Mouse (Mus musculus) G1E-ER4 (cell line): ENCODE data around the gene Dlg2. TPM values are rescaled to one million over a fixed set of nuclear protein-coding genes. Genes with fewer than 3 reads are reported as not detected.

ENCODE experiments used
- GATA1 ChIP-seq: IDR thresholded peaks from one replicate; pipeline ENCODE4 v1.8.0; 2012; ENCODE audit warnings: low read length, inconsistent platforms
- polyA plus RNA-seq: library from polyadenylated mRNA; stranded (reverse); fragments of >175 nt; gene quantifications from 2 replicates; pipeline ENCODE4 v1.2.3, GENCODE M21; 2012

The Dlg2 gene
- polyA plus RNA-seq, 1 experiment = not detected

DNA sequence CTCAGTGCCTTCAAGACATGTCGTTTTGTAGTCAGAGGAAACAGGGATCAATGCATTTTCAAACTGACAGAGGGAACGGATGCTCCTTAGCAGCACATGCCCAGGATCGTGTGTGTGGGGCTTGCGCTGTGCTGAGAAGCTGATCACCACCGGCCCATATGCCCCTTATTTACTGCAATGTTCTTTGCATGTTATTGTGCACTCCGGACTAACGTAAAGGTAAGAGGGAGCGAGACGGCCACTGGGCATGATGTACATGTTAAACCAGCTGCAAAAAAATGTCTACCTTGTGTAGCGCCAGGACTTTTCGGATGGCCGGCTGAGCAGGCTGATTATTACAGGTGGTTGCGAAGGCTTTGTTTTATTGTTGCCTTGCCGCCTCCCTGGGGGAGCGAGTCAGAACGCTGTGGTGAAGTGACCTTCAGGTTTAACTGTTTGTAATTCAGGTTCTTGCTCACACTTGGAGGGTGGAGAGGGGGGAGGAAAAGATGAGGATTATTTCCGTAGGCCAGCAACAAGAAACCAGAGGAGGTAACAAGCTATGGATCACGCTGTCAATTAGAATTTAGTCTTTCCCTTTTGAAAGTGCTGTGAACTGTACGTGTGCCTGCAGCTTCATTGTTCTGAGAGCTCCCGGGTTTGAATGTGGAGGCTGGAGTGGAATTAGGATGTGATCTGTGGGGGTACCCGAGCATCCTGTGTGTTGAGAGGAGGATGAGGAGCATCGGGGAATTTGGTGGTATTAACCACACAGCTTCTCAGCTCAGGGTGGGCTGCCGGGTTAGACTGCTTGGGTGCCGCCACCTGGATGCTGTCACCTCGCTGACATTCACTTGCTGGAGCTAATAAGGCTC is 614.6 kb downstream of the Dlg2 start:
- no peak for TF ChIP-seq GATA1

GRCm38 (mm10) chr7:91096467-91096866 is 620.0 kb downstream of the Dlg2 start:
- no peak for TF ChIP-seq GATA1

GRCm38 (mm10) chr7:91098521-91098920 is 622.0 kb downstream of the Dlg2 start:
- no peak for TF ChIP-seq GATA1

GRCm38 (mm10) chr7:91109575-91109974 is 633.1 kb downstream of the Dlg2 start:
- TF ChIP-seq GATA1 = no peak

DNA sequence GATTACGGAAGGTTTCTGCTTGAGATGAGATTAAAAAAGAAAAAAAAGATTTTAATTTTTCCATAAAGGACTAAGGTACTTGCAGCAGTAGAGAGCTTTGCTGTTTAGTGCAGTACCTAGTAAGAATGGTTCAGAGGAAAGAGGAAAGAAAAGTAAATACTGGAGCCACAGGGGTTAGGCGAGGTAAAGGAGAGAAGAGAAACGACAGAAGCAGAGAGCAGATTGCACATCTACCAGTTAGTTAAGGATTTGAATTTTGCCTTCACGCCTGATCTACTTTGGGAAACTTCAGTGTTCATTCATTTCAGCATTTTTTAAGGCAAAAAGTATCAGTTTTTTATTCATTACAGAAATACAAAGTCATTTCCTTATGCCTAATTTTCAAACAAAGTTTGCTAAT is 655.7 kb downstream of the Dlg2 start:
- no peak for TF ChIP-seq GATA1

DNA sequence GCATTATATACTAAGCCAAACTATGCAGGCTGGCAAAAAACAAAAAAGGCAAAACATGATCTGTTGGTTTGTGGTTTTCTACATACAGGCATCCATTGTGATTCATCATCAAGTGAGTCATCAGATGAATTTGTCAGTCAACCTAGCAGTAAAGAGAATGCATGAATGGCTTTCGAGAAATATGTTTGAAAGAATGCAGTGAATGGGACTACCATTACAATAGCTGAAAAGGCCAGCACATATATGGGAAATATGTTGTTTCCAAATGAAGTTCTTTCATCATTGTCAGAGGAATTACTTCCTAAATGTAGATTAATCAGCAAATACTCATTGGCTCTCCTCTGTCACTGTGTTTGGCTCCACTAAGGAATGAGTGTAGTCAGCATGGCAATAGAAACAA is 677.6 kb downstream of the Dlg2 start:
- TF ChIP-seq GATA1 = no peak

DNA sequence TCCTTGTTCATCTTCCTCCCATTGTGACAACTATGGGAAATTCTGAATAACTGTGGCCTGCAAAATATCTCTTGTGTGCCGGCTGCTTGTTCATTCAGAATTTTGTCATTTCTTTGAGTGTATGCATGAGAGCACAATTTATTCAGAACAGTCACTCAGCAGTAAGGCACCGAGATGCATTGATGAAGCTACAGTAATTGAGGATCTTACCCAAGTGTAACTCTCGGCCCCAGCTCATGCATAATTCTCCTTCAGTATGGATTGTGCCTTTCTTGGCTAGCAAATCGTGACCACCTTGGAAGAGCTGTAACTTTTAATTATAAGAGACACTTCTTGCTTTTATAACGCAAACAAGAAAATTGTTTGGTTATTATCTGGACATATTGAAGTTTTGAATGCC is 682.7 kb downstream of the Dlg2 start:
- no peak for TF ChIP-seq GATA1

GRCm38 (mm10) chr7:91161643-91162175 is 685.2 kb downstream of the Dlg2 start:
- TF ChIP-seq GATA1 = no peak

DNA sequence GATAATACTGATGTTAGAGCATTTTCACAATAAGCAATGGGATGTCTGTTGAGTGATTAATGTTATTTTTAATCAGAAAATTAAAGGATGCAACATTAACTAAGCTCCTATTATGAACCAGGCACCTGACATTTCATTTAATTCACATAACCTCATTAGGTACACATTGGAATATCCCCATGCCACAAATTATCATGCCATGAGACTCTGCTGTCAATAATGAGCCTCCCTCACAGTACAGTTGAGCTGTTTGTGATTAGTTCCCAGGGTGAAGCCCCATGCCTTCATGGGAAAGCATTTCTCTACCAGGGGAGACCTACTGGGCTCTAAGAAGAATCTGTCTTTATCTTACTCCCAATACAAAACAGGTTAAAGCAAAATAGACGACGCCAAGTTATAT is 697.1 kb downstream of the Dlg2 start:
- TF ChIP-seq GATA1 = no peak

- TF ChIP-seq GATA1 = no peak
Observed at GRCm38 (mm10) chr7:91188211-91188610, 711.7 kb downstream of the Dlg2 start.

DNA sequence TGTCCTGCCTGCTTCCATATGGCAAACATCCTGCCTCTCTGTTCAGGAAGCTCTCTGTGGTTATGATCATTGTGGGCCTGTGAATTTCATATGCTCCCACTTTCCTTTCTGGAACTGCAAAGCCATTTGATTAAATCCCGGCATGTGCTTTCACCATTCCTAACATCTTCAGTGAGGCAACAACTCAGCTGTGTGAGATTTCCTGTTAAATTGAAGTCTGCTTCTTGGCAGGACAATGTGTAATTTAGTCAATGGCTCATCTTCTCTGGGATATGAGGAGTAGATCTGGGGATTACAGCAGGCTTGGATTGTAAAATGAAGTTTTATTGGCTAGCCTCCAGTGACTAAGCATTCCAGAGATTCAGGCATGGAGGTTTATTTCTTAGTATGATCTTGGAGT is 722.9 kb downstream of the Dlg2 start:
- no peak for TF ChIP-seq GATA1

GRCm38 (mm10) chr7:91208083-91208852 is 731.8 kb downstream of the Dlg2 start:
- no peak for TF ChIP-seq GATA1

GRCm38 (mm10) chr7:91208973-91209372 is 732.5 kb downstream of the Dlg2 start:
- TF ChIP-seq GATA1 = no peak

DNA sequence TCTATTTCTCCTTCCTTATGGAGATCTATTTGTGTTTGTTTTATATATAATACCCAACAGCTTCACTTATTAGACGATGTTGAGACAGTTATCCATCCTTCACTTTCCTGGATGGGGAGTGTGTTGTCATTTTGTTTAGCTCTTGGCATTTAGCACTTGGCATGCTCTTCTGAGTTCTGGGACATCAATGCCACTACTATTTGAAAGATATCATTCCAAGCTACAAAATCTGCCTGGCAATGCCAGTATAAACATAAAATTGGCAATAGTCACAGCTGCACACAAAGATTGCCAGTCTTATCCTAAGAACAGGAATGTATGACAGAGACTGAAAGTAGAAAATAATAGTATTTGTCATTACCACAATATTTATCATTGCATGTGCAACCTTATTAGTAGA is 735.8 kb downstream of the Dlg2 start:
- no peak for TF ChIP-seq GATA1

DNA sequence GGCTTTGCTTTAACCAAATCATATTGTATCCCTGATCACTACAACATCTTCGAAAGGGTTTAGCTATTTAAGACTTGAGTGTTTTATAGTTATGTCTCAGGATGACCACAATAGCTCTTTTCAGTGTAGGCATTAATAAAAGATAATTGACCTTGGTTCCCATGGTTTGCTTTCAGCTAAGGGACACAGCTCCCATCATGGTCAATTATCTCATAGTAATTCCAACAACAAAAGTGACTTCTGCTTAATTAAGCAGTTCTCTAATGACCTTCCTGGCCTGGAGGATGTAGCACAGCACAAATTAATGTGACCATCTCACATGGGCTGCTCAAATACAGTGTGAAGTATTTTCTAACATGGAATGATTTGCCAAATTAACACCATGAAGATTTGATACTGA is 738.4 kb downstream of the Dlg2 start:
- no peak for TF ChIP-seq GATA1

GRCm38 (mm10) chr7:91218321-91218987 is 742.0 kb downstream of the Dlg2 start:
- no peak for TF ChIP-seq GATA1
